Mouse (Mus musculus) gastrocnemius, postnatal 36 days (tissue): ENCODE measurements around the gene Mgme1. TPM values are rescaled to one million over a fixed set of nuclear protein-coding genes. Genes with fewer than 3 reads are reported as not detected.

Experiments used
- DNase-seq, 2 experiments: peaks; one replicate each; pipeline ENCODE4 v3.0.0; 2022
- intact Hi-C: fragments of 180-260 bp; cut with DNase I; formaldehyde crosslinking; loops from one replicate; pipeline ENCODE4 v1.15.1; 2025
- long read RNA-seq, 2 experiments: library from polyadenylated mRNA; stranded (forward); transcript quantifications; one replicate each; pipeline ENCODE4 v2.0.0; 2021
- total RNA-seq, 2 experiments: library from RNA; stranded (reverse); gene quantifications; 2 replicates each; pipeline ENCODE4 v1.2.3; 2021

Gene Mgme1
- 1 to 10 TPM; 7.2 to 7.3 TPM for total RNA-seq
- long read RNA-seq, experiment 1, partial matches to known transcripts = 5 of 9 reads
- long read RNA-seq, experiment 1, other reads (novel, unspliced or antisense) = 3 of 9 reads
- long read RNA-seq, experiment 2, partial matches to known transcripts = 3 of 21 reads
- long read RNA-seq, experiment 2, other reads (novel, unspliced or antisense) = 16 of 21 reads

GRCm38 (mm10) chr2:144270507-144271420 is at the start of gene Mgme1, which contains the start of gene Snx5:
Gene Mgme1 (plus strand): TSS chr2:144270663.
Gene Snx5 (minus strand): TSS chr2:144270906.
- DNase-seq = peak; percentile 83 to 92
- intact Hi-C loops = no loop called here

- no peak for DNase-seq
- intact Hi-C loops = no loop called here
Measured at GRCm38 (mm10) chr2:144224351-144224750, 46.1 kb upstream of the Mgme1 start.

- DNase-seq = no peak
- intact Hi-C loops = no loop called here
Measured at GRCm38 (mm10) chr2:144226906-144227586, 43.4 kb upstream of the Mgme1 start.

GRCm38 (mm10) chr2:144228521-144229346 is 41.7 kb upstream of the Mgme1 start:
- intact Hi-C loops = no loop called here
- no peak for DNase-seq

GRCm38 (mm10) chr2:144229647-144230046 is 40.8 kb upstream of the Mgme1 start:
- DNase-seq = no peak
- intact Hi-C loops = no loop called here

- intact Hi-C loops = no loop called here
- no peak for DNase-seq
Measured at GRCm38 (mm10) chr2:144230498-144230897, 40.0 kb upstream of the Mgme1 start.

- intact Hi-C loops = no loop called here
- no peak for DNase-seq
Measured at GRCm38 (mm10) chr2:144231115-144231514, 39.3 kb upstream of the Mgme1 start.

- intact Hi-C loops = no loop called here
- no peak for DNase-seq
Measured at GRCm38 (mm10) chr2:144233534-144233933, 36.9 kb upstream of the Mgme1 start.

- intact Hi-C loops = no loop called here
- no peak for DNase-seq
Measured at GRCm38 (mm10) chr2:144235776-144236175, 34.7 kb upstream of the Mgme1 start.

GRCm38 (mm10) chr2:144236791-144237584 is 33.5 kb upstream of the Mgme1 start:
- no peak for DNase-seq
- intact Hi-C loops = no loop called here

GRCm38 (mm10) chr2:144238341-144238740 is 32.1 kb upstream of the Mgme1 start:
- intact Hi-C loops = no loop called here

GRCm38 (mm10) chr2:144239318-144239717 is 31.1 kb upstream of the Mgme1 start:
- intact Hi-C loops = no loop called here

More at GRCm38 (mm10) chr2:144238341-144238740, 32.1 kb upstream of the Mgme1 start:
- peak; percentile 70 to 74 for DNase-seq

GRCm38 (mm10) chr2:144240095-144240899 is 30.2 kb upstream of the Mgme1 start:
- DNase-seq = no peak
- intact Hi-C loops = no loop called here

More at GRCm38 (mm10) chr2:144239318-144239717, 31.1 kb upstream of the Mgme1 start:
- DNase-seq = no peak

- no peak for DNase-seq
- intact Hi-C loops = no loop called here
Measured at GRCm38 (mm10) chr2:144245464-144245863, 25.0 kb upstream of the Mgme1 start.

- intact Hi-C loops = no loop called here
- DNase-seq = no peak
Measured at GRCm38 (mm10) chr2:144246270-144246669, 24.2 kb upstream of the Mgme1 start.

- intact Hi-C loops = no loop called here
- DNase-seq = peak in 1 of 2 experiments; percentile 33
Measured at GRCm38 (mm10) chr2:144247337-144247978, 23.0 kb upstream of the Mgme1 start.

GRCm38 (mm10) chr2:144248613-144249376 is 21.7 kb upstream of the Mgme1 start:
- intact Hi-C loops = no loop called here
- no peak for DNase-seq
